Mouse (Mus musculus) G1E (cell line): ENCODE data around the gene Sorcs1. TPM values are rescaled to one million over a fixed set of nuclear protein-coding genes. Genes with fewer than 3 reads are reported as not detected.

Experiments used
- ATAC-seq: 2 replicates; pipeline ENCODE4 v1.8.0; 2016; ENCODE audit warnings: mild to moderate bottlenecking; ENCODE audit not compliant: insufficient number of reproducible peaks, poor library complexity, low FRiP score, severe bottlenecking; ENCODE audit errors: extremely low read depth
- DNase-seq: peaks from one replicate; pipeline ENCODE4 v3.0.0; 2012; ENCODE audit warnings: low spot score
- H3K27me3 ChIP-seq: 2 replicates; pipeline ENCODE4 v1.6.1; 2012; ENCODE audit warnings: mild to moderate bottlenecking, low read length, inconsistent platforms; ENCODE audit not compliant: insufficient read depth
- H3K36me3 ChIP-seq: replicated peaks from 2 replicates; pipeline ENCODE3; 2012; ENCODE audit warnings: mild to moderate bottlenecking, inconsistent platforms
- H3K4me1 ChIP-seq: 2 replicates; pipeline ENCODE4 v1.6.1; 2012; ENCODE audit warnings: low read depth, low read length, inconsistent platforms, mixed read lengths; ENCODE audit not compliant: insufficient read depth
- H3K4me3 ChIP-seq: 2 replicates; pipeline ENCODE4 v1.5.1; 2012; ENCODE audit warnings: low read depth, mild to moderate bottlenecking, inconsistent platforms, low read length, moderate library complexity, mixed read lengths
- H3K9me3 ChIP-seq: replicated peaks from 2 replicates; pipeline ENCODE4 v1.6.1; 2012; ENCODE audit warnings: inconsistent platforms
- CTCF ChIP-seq: IDR thresholded peaks from 2 replicates; pipeline ENCODE4 v1.5.1; 2012; ENCODE audit warnings: low read depth, low read length, inconsistent platforms, mixed read lengths
- GATA1 ChIP-seq: IDR thresholded peaks from 2 replicates; pipeline ENCODE4 v1.6.1; 2012; ENCODE audit warnings: borderline replicate concordance, low read length, inconsistent platforms, mixed read lengths
- GATA2 ChIP-seq: IDR thresholded peaks from 2 replicates; pipeline ENCODE4 v1.6.1; 2012; ENCODE audit warnings: low read depth, low read length, inconsistent platforms, borderline replicate concordance
- POLR2AphosphoS5 ChIP-seq: IDR thresholded peaks from 2 replicates; pipeline ENCODE4 v1.6.1; 2012; ENCODE audit warnings: low read depth, low read length, inconsistent platforms; ENCODE audit not compliant: insufficient replicate concordance
- TAL1 ChIP-seq: conservative IDR thresholded peaks from 2 replicates; pipeline ENCODE4 v1.6.1; 2012; ENCODE audit warnings: low read depth, low read length, inconsistent platforms, mixed read lengths
- polyA plus RNA-seq: library from polyadenylated mRNA; stranded (reverse); fragments of >175 nt; gene quantifications from 2 replicates; pipeline ENCODE4 v1.2.3, GENCODE M21; 2012
- total RNA-seq, 2 experiments: library from RNA; stranded (forward) in 1 of 2; stranded (reverse) in 1 of 2; fragments of 200-1000 nt in 1 of 2; fragments of >200 nt in 1 of 2; fragmentation: Nextera tagmentation in 1 of 2; gene quantifications; 2 replicates each; pipeline ENCODE4 v1.2.3; 2014 to 2017

Sorcs1 gene
- total RNA-seq (2014; fragmentation: Nextera tagmentation) (not detected in 2 replicates), total RNA-seq (2017) (under 0.01 TPM in 1 of 2 replicates, not detected in the other), polyA plus RNA-seq (not detected in 2 replicates)

DNA sequence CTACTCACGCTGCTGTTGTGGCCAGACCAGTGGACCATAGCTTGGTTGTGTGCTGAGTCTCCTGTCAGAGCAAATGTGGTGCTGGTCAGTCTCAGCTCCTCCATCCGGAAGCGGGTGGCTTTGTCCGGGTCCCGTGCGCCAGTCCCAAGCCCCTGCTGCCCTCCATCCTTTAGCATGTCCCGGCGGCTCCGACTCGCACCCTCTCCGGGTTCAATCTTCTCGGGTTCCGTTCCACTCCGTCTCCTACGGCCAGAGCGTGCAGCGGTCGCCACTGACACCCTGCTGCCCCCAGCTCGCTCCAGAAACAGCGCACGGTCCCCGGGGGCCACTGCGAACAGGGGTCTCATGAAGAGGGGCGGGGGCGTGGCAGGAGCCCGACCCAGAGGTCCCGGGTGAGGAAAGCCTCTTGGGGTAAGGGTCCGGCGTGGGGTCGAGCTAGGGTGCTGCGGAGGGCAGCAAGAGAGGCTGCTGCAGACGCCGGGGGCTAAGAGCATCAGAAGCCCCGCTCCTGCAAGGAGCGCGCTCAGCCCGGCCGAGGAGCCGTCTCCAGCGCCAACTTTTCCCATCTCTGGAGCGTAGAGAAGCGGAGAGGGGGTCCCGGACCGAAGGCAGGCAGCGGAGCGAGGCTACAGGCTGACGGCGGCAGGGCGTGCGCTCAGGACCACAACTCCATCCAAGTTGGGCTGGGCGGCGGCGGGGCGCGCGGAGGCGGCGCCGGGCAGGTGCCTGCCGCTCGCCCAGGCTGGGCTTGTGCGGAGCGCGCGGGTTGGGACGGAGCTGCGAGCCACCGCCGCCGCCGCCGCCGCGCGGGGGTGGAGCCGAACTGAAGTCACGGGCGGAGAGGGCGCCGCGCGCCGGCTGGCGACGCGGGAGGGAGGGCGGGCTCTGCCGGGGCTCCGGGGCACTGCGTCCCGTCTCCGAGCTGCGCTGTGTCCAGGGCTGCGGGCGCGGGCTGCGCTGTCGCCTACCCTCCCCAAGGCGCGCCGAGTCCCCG, at the start of gene Sorcs1:
Sorcs1 (minus strand) TSS at position 744 of the 994 bp plus-strand sequence.
- TF ChIP-seq GATA2 (no peak), TAL1 (no peak), CTCF (no peak), GATA1 (no peak), POLR2AphosphoS5 (no peak)
- no peaks in the 10 kb centered on the region for H3K36me3 ChIP-seq
- no peak for ATAC-seq
- DNase-seq: no peak
- H3K4me3 ChIP-seq: no peak within 1 kb of the TSS; the same call in 1 of the 2 replicates
- no peaks in the 10 kb centered on the region for H3K4me1 ChIP-seq
- H3K27me3 ChIP-seq: no peaks in the 10 kb centered on the region
- peaks cover 15% of the 10 kb centered on the region for H3K9me3 ChIP-seq

DNA sequence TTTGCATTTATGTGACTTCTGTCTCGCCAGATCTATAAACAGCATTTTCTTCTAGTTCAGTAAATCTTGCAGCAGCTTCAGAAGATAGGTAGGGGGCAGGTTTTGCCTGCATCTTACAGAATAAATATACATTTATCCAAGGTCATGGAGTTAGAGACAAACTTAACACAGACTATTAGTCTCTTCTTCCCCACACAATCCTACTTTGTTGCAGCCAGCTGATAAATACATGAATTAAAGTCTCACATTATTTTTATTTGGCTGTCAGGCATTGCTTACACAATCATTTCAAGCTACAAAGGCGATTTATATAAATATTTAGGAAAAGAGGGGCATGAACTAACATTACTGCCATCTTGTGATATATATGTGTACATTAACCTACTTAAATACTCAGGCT, 4.8 kb upstream of the Sorcs1 start:
- H3K4me3 ChIP-seq: no peak overlapping the region
- no peak for DNase-seq
- TF ChIP-seq POLR2AphosphoS5: no peak
- no peaks in the 10 kb centered on the region for H3K27me3 ChIP-seq
- H3K4me1 ChIP-seq: no peaks in the 10 kb centered on the region
- no peak for ATAC-seq
- H3K9me3 ChIP-seq: peaks cover 6% of the 10 kb centered on the region
- no peaks in the 10 kb centered on the region for H3K36me3 ChIP-seq

GRCm38 (mm10) chr19:50678946-50679345, 500 bp upstream of the Sorcs1 start:
- Histone ChIP-seq H3K9me3 (peaks cover 15% of the 10 kb centered on the region), H3K36me3 (no peaks in the 10 kb centered on the region), H3K4me3 (no peak overlapping the region), H3K4me1 (no peaks in the 10 kb centered on the region), H3K27me3 (no peaks in the 10 kb centered on the region)
- no peak for DNase-seq
- ATAC-seq: no peak
- no peak for TF ChIP-seq GATA2
- no peak for TF ChIP-seq CTCF
- TF ChIP-seq GATA1: no peak
- TF ChIP-seq TAL1: no peak
- TF ChIP-seq POLR2AphosphoS5: no peak

DNA sequence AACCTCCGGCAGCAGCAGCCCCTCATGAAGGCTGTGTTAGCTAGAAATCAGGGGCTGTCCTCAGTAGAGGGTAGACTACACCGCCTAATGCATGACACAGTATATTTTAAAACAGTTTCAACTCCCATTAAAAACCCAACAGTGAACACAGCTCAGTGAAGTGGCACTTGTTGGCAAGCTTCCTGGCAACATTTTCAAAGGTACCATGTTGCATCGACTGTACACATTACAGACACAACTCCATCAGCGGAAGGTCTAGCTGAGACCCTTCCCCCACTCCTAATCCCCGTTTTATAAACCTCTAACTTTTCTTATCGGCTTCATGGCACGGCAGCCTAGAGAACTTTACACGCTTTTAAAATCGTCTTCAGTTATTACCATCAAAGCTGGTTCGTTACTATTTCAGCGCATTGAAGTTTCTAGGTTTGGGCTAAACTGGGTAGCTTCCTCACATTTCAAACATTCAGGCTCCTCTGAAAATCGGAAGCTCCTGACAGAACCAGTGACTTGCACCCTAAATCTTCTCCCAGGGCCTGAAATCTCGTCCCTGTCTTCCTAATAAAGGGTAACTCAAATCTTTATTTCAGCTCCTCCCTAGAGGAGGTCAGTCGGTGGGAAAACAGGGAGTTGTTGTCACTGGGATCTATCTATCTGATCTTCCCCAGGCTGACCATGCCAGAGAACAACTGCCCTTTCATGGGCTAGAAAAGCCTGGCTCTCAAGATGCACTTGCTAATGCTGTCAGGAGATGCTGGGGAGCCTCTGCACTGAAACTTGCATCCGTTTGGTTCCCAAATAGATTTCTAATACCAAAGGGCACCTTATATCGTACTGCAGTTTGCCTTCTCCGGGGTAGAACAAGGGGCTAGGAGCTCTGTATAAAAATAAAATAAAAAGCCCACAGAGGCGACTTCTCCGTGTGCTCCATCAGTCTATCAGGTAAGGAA, 1.6 kb downstream of the Sorcs1 start:
- no peak for ATAC-seq
- no peak for DNase-seq
- TF ChIP-seq POLR2AphosphoS5 (no peak), GATA1 (no peak), TAL1 (no peak), GATA2 (no peak), CTCF (no peak)
- Histone ChIP-seq H3K4me3 (no peak overlapping the region), H3K36me3 (no peaks in the 10 kb centered on the region), H3K4me1 (no peaks in the 10 kb centered on the region), H3K27me3 (no peaks in the 10 kb centered on the region), H3K9me3 (peaks cover 15% of the 10 kb centered on the region)

DNA sequence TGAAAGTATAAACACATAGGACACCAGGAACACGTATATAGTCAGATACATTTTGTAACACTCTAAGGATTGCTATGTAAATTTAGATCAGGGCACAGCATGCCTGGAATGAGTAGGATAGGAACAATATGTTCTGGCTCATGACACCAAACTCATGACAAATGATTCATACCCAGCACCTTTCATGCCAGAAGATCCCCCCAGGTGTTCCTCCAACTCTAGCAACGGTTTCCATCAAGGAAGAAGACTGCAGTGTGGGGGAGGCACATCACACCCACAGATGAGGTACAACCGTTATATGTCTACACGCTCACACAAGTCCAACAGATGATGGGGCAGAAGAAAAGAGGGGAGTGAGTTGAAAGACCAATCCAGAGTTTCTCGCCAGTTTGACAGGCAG, 3.5 kb downstream of the Sorcs1 start:
- Histone ChIP-seq H3K27me3 (no peaks in the 10 kb centered on the region), H3K36me3 (no peaks in the 10 kb centered on the region), H3K4me1 (no peaks in the 10 kb centered on the region), H3K4me3 (no peak overlapping the region), H3K9me3 (peaks cover 15% of the 10 kb centered on the region)
- TF ChIP-seq GATA1 (no peak), CTCF (no peak), TAL1 (no peak), POLR2AphosphoS5 (no peak), GATA2 (no peak)
- DNase-seq: no peak
- no peak for ATAC-seq

- H3K36me3 ChIP-seq: no peaks in the 10 kb centered on the region
- no peak for ATAC-seq
- TF ChIP-seq POLR2AphosphoS5: no peak
- no peak for TF ChIP-seq GATA2
- no peak for TF ChIP-seq CTCF
- TF ChIP-seq GATA1: no peak
Observed at GRCm38 (mm10) chr19:50667516-50667915, 10.9 kb downstream of the Sorcs1 start.

More at GRCm38 (mm10) chr19:50667516-50667915, 10.9 kb downstream of the Sorcs1 start:
- H3K4me1 ChIP-seq: no peaks in the 10 kb centered on the region
- H3K9me3 ChIP-seq: peaks cover 2% of the 10 kb centered on the region; the same call in 1 of the 2 replicates
- no peak overlapping the region for H3K4me3 ChIP-seq
- DNase-seq: no peak
- no peaks in the 10 kb centered on the region for H3K27me3 ChIP-seq
